Mouse (Mus musculus): Measurements from ENCODE around the gene Rnps1. TPM values are rescaled to one million over a fixed set of nuclear protein-coding genes. Genes with fewer than 3 reads are reported as not detected.

Rnps1 gene
- polyA plus RNA-seq, 1 experiment from 2014 or later, result 196 TPM

GRCm38 (mm10) chr17:24427170-24427557 is 12.8 kb downstream of the Rnps1 start:
- ATAC-seq (ENCODE audit: insufficient number of reproducible peaks, insufficient read depth, low FRiP score, low read depth), result no peak
- peak overlapping the region; percentile 92 for H3K9ac ChIP-seq (ENCODE audit: low read length)
- no peaks in the 10 kb centered on the region for H3K9me3 ChIP-seq (ENCODE audit: control insufficient read depth, low read length)
- H3K4me1 ChIP-seq (ENCODE audit: control insufficient read depth in 2 of 2, insufficient read depth in 2 of 2, low read length in 2 of 2), result peaks cover 21% of the 10 kb centered on the region in 2 experiments
- peak overlapping the region; percentile 63 for H3K4me2 ChIP-seq (ENCODE audit: low read length)
- no peaks in the 10 kb centered on the region for H3K27me3 ChIP-seq (ENCODE audit: control insufficient read depth, insufficient read depth, low read length)
- WGBS, result 3% methylated on average over 8 of the region's 8 CpGs
- H3K36me3 ChIP-seq (ENCODE audit: control insufficient read depth, insufficient read depth, low read length), result peaks cover 36% of the 10 kb centered on the region
- peak overlapping the region; percentile 68 to 79 for H3K4me3 ChIP-seq (ENCODE audit: control insufficient read depth in 1 of 2, insufficient read depth in 1 of 2, low read depth in 1 of 2, low read length in 2 of 2)
- peak overlapping the region; percentile 94 to 96 for H3K27ac ChIP-seq (replicated peaks in 1 of 2; ENCODE audit: control insufficient read depth in 1 of 2, insufficient read depth in 1 of 2, low read depth in 2 of 2, low read length in 2 of 2)

DNA sequence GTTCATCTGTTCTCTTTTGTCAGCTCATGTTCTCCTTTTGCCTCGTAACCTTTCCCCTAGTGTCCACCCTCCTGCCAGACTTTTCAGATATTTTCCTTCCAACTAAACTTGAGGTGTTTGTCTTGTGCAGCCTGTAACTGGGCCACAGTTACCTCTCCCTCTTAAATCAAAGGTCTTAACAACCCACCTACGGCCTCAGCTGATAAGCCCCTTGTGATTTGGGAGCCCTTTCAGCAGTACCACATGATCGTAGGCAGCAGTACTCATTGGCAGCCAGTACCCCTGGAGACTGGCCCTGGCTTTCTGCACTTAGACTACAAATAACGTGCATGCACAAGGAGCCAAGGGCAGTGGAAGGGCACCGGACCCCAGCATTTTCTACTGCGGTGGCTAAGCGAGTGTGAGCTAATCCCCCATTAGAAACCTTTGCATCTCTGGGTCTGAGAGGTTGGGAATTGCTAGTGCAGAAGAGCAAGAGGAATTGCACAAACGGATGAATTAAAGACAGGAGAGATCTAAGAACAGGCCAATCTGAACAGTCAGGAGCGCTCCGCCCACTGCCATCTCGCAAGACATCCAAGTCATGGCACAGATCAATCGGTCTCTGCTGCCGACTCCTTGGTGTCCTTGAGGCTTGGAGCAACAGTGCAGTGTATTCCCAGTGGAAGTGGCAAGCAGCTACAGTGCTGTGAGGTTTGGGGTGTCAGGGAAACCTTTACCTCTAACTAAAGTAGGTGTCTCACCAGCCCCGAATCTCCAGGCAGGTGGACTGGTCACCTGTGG is 15.0 kb downstream of the Rnps1 start:
- peak; percentile 31 for ATAC-seq (ENCODE audit: insufficient number of reproducible peaks, insufficient read depth, low FRiP score, low read depth)
- H3K27me3 ChIP-seq (ENCODE audit: control insufficient read depth, insufficient read depth, low read length), result no peaks in the 10 kb centered on the region
- peak overlapping the region; percentile 63 for H3K9ac ChIP-seq (ENCODE audit: low read length)
- no peaks in the 10 kb centered on the region for H3K9me3 ChIP-seq (ENCODE audit: control insufficient read depth, low read length)
- H3K4me2 ChIP-seq (ENCODE audit: low read length), result peak overlapping the region; percentile 49
- peak overlapping the region; percentile 91 to 98 for H3K27ac ChIP-seq (replicated peaks in 1 of 2; ENCODE audit: control insufficient read depth in 1 of 2, insufficient read depth in 1 of 2, low read depth in 2 of 2, low read length in 2 of 2)
- WGBS, result 51% methylated on average over 14 of the region's 14 CpGs
- peak overlapping the region; percentile 11 to 18 for H3K4me3 ChIP-seq (ENCODE audit: control insufficient read depth in 1 of 2, insufficient read depth in 1 of 2, low read depth in 1 of 2, low read length in 2 of 2)
- peaks cover 35% of the 10 kb centered on the region for H3K36me3 ChIP-seq (ENCODE audit: control insufficient read depth, insufficient read depth, low read length)
- peaks cover 21% of the 10 kb centered on the region in 2 experiments for H3K4me1 ChIP-seq (ENCODE audit: control insufficient read depth in 2 of 2, insufficient read depth in 2 of 2, low read length in 2 of 2)

DNA sequence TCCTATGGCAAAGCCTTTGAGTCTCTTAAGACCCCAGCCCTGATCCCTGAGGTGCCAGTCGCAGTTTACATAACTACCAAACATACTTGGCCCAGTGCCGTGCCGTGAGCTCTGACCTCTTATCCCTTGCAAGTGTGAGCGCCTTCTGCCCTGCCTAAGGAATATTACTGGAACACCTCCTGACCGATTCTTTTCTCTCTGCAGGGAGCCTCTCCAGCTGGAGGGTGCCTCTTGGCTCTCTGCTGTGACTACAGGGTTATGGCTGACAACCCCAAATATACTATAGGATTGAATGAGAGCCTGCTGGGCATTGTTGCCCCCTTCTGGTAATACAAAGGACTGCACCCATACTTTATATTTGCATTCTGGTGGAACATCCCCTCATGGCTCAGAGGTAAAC is 22.7 kb downstream of the Rnps1 start:
- H3K4me2 ChIP-seq (ENCODE audit: low read length), result no peak overlapping the region
- no peaks in the 10 kb centered on the region for H3K4me1 ChIP-seq (ENCODE audit: control insufficient read depth in 2 of 2, insufficient read depth in 2 of 2, low read length in 2 of 2)
- H3K9ac ChIP-seq (ENCODE audit: low read length), result no peak overlapping the region
- H3K27ac ChIP-seq (replicated peaks in 1 of 2; ENCODE audit: control insufficient read depth in 1 of 2, insufficient read depth in 1 of 2, low read depth in 2 of 2, low read length in 2 of 2), result no peak overlapping the region
- H3K4me3 ChIP-seq (ENCODE audit: control insufficient read depth in 1 of 2, insufficient read depth in 1 of 2, low read depth in 1 of 2, low read length in 2 of 2), result no peak overlapping the region
- 84% methylated on average over 5 of the region's 5 CpGs for WGBS
- no peaks in the 10 kb centered on the region for H3K9me3 ChIP-seq (ENCODE audit: control insufficient read depth, low read length)
- ATAC-seq (ENCODE audit: insufficient number of reproducible peaks, insufficient read depth, low FRiP score, low read depth), result no peak
- H3K27me3 ChIP-seq (ENCODE audit: control insufficient read depth, insufficient read depth, low read length), result no peaks in the 10 kb centered on the region
- H3K36me3 ChIP-seq (ENCODE audit: control insufficient read depth, insufficient read depth, low read length), result peaks cover 85% of the 10 kb centered on the region

DNA sequence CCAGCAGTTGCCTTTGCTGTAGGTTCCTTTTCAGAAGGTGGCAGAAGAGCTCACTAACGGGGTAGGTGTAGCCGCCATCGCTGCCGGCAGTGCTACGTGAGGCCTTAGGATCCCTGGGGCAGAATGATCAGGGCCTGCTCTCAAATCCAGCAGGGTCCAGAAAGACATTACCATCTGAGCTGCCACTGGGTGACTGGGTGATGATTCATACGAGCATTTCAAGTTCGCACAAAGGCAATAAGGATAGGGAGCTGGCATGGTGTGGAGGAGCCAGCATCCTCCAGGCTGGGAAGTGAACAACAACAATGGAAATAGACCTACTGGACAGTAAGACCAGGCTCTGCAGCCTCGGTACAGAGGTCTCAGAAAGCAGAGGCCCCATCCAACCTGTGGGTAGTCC is 26.0 kb downstream of the Rnps1 start:
- no peak overlapping the region for H3K4me2 ChIP-seq (ENCODE audit: low read length)

GRCm38 (mm10) chr17:24441148-24441547 is 26.8 kb downstream of the Rnps1 start:
- Histone ChIP-seq H3K9ac (ENCODE audit: low read length) (no peak overlapping the region), H3K4me3 (ENCODE audit: control insufficient read depth in 1 of 2, insufficient read depth in 1 of 2, low read depth in 1 of 2, low read length in 2 of 2) (no peak overlapping the region), H3K4me2 (ENCODE audit: low read length) (no peak overlapping the region), H3K9me3 (ENCODE audit: control insufficient read depth, low read length) (no peaks in the 10 kb centered on the region), H3K4me1 (ENCODE audit: control insufficient read depth in 2 of 2, insufficient read depth in 2 of 2, low read length in 2 of 2) (no peaks in the 10 kb centered on the region), H3K36me3 (ENCODE audit: control insufficient read depth, insufficient read depth, low read length) (peaks cover 83% of the 10 kb centered on the region), H3K27ac (replicated peaks in 1 of 2; ENCODE audit: control insufficient read depth in 1 of 2, insufficient read depth in 1 of 2, low read depth in 2 of 2, low read length in 2 of 2) (no peak overlapping the region), H3K27me3 (ENCODE audit: control insufficient read depth, insufficient read depth, low read length) (no peaks in the 10 kb centered on the region)
- ATAC-seq (ENCODE audit: insufficient number of reproducible peaks, insufficient read depth, low FRiP score, low read depth), result no peak
- 54% methylated on average over 2 of the region's 2 CpGs for WGBS

More for the DNA sequence above, 26.0 kb downstream of the Rnps1 start:
- no peak for ATAC-seq (ENCODE audit: insufficient number of reproducible peaks, insufficient read depth, low FRiP score, low read depth)
- H3K4me1 ChIP-seq (ENCODE audit: control insufficient read depth in 2 of 2, insufficient read depth in 2 of 2, low read length in 2 of 2), result no peaks in the 10 kb centered on the region
- no peak overlapping the region for H3K4me3 ChIP-seq (ENCODE audit: control insufficient read depth in 1 of 2, insufficient read depth in 1 of 2, low read depth in 1 of 2, low read length in 2 of 2)
- peaks cover 83% of the 10 kb centered on the region for H3K36me3 ChIP-seq (ENCODE audit: control insufficient read depth, insufficient read depth, low read length)
- H3K9ac ChIP-seq (ENCODE audit: low read length), result no peak overlapping the region
- no peaks in the 10 kb centered on the region for H3K27me3 ChIP-seq (ENCODE audit: control insufficient read depth, insufficient read depth, low read length)
- H3K27ac ChIP-seq (replicated peaks in 1 of 2; ENCODE audit: control insufficient read depth in 1 of 2, insufficient read depth in 1 of 2, low read depth in 2 of 2, low read length in 2 of 2), result no peak overlapping the region
- 84% methylated on average over 8 of the region's 8 CpGs for WGBS
- H3K9me3 ChIP-seq (ENCODE audit: control insufficient read depth, low read length), result no peaks in the 10 kb centered on the region

DNA sequence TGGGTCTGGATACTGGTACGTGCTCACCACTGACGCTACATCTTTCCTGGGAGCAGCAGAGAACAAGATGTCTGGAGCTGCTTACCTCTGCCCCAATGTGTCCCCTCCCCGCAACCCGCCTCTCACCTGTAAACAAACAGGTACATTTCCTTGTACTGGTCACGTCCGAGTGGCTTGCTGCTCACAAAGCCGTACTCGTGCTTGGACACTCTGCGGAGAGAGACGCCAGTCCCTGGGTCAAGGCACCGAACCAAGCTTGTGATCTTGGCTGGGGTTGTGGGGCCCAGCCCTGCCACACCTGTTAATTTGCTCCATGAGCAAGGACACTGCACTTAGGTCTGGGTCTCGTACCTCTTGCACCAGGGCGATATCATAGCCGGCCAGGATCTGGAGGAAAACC is 27.7 kb downstream of the Rnps1 start:
- no peak for ATAC-seq (ENCODE audit: insufficient number of reproducible peaks, insufficient read depth, low FRiP score, low read depth)
- H3K4me3 ChIP-seq (ENCODE audit: control insufficient read depth in 1 of 2, insufficient read depth in 1 of 2, low read depth in 1 of 2, low read length in 2 of 2), result no peak overlapping the region
- 86% methylated on average over 14 of the region's 14 CpGs for WGBS

GRCm38 (mm10) chr17:24442632-24443155 is 28.3 kb downstream of the Rnps1 start, which contains the start of gene Dnase1l2:
TSS of gene Dnase1l2 (minus strand) at chr17:24443105.
- H3K4me1 ChIP-seq (ENCODE audit: control insufficient read depth in 2 of 2, insufficient read depth in 2 of 2, low read length in 2 of 2), result no peaks in the 10 kb centered on the region
- H3K9ac ChIP-seq (ENCODE audit: low read length), result no peak within 1 kb of the TSS
- peaks cover 85% of the 10 kb centered on the region for H3K36me3 ChIP-seq (ENCODE audit: control insufficient read depth, insufficient read depth, low read length)
- H3K27me3 ChIP-seq (ENCODE audit: control insufficient read depth, insufficient read depth, low read length), result no peaks in the 10 kb centered on the region
- WGBS, result 75% methylated on average over 7 of the region's 7 CpGs
- no peak within 1 kb of the TSS for H3K4me3 ChIP-seq (ENCODE audit: control insufficient read depth in 1 of 2, insufficient read depth in 1 of 2, low read depth in 1 of 2, low read length in 2 of 2)
- no peak for ATAC-seq (ENCODE audit: insufficient number of reproducible peaks, insufficient read depth, low FRiP score, low read depth)
- no peak within 1 kb of the TSS for H3K4me2 ChIP-seq (ENCODE audit: low read length)
- H3K9me3 ChIP-seq (ENCODE audit: control insufficient read depth, low read length), result no peaks in the 10 kb centered on the region
- no peak within 1 kb of the TSS for H3K27ac ChIP-seq (replicated peaks in 1 of 2; ENCODE audit: control insufficient read depth in 1 of 2, insufficient read depth in 1 of 2, low read depth in 2 of 2, low read length in 2 of 2)

More for the DNA sequence above, 27.7 kb downstream of the Rnps1 start:
- Histone ChIP-seq H3K36me3 (ENCODE audit: control insufficient read depth, insufficient read depth, low read length) (peaks cover 84% of the 10 kb centered on the region), H3K9ac (ENCODE audit: low read length) (no peak overlapping the region), H3K27ac (replicated peaks in 1 of 2; ENCODE audit: control insufficient read depth in 1 of 2, insufficient read depth in 1 of 2, low read depth in 2 of 2, low read length in 2 of 2) (no peak overlapping the region), H3K9me3 (ENCODE audit: control insufficient read depth, low read length) (no peaks in the 10 kb centered on the region), H3K27me3 (ENCODE audit: control insufficient read depth, insufficient read depth, low read length) (no peaks in the 10 kb centered on the region), H3K4me1 (ENCODE audit: control insufficient read depth in 2 of 2, insufficient read depth in 2 of 2, low read length in 2 of 2) (no peaks in the 10 kb centered on the region), H3K4me2 (ENCODE audit: low read length) (no peak overlapping the region)

All from heart, embryonic 14.5 days (tissue).